Mouse (Mus musculus) NIH3T3 (cell line): ENCODE results near the gene Tmem132e.

Source experiments
- DNase-seq: peaks from one replicate; pipeline ENCODE4 v3.0.0-alpha.2; 2012; ENCODE audit warnings: low read depth

Gene Tmem132e

DNA sequence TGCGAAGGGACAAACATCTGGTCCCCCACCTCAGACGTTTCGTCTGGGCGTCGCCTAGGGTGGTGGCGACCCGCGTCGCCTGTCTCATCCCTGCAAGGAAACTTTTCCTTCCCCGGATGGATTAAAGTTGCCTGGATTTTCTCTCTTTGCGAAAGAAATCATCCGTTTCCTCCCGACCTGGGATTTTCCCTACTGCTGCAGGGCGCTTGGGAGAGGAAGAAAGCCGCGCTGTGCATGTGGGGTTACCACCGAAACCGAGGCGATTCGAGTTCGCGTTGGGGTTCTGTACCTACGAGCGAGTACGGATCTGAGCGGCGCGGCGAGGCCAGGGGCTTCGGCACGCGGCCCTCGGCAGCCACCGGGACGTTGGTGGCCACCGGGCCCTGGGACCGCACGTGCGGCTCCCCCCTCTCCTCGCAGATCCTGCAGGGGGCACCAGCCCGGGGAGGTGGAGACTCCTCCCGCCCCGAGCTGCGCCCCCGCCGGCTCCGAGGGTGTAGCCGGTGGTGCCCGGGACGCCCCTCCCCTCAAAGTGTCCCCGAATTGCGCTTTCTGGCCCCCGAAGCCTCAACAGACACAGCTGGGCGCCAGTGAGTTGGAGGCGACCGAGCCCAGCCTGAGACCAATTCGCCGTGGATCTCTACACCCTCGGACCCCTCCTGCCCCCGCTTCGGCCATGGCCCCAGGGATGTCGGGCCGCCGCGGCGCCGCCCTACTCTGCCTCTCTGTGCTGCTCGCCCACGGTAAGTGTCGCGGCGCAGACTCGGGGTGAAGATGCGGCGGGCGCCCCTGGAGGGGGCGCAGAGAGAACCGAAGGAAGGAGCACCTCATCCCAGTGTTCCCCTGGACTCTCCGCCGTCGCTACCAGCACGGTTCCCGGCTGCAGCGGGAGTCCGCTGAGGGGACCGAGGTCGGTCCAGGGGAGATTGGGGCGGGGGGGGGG, at the start of gene Tmem132e:
Gene Tmem132e, plus strand, starts transcription at position 530 of the 943 bp plus-strand sequence.
- DNase-seq = no peak

- no peak for DNase-seq
Observed at GRCm38 (mm10) chr11:82339921-82340401, 48.7 kb upstream of the Tmem132e start.

DNA sequence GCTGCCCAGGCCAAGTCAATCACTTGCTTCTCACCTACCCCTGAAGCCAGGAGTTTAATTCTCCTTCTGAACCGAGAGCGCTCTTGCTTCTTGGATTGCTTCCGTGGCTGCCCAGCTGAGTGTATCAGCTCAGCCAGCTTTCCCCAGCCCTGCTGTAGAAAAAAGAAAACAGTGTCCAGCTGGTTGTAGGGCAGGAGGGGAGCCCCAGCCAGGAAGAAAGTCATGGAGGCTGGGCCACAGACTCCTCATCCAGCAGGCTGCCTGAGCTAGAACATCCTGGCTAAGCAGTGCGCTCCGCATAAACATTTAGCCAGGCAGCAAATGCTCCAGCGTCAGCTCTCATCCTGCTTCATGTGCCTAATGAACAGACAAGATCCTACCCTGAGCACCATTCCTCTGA, 48.3 kb upstream of the Tmem132e start:
- DNase-seq = no peak

DNA sequence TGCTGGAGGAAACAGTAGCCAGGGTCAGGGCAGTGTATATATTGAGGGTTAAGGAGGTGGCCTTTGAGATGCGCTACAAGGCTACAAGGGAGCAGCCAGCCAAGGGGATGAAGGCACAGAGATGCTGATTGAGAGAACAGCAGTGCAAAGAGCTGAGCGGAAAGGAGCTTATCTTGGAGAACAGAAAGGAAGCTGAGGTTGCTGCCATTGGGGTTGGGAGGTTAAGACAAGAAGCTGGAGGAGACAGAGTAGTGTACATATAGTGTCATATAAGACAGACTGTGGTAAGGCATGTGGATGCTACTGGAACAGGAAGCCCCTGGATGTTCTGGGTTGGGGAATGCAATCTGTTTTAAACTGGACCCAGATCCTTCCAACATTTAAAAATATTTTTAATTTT, 47.8 kb upstream of the Tmem132e start:
- DNase-seq = no peak

- no peak for DNase-seq
Observed at GRCm38 (mm10) chr11:82351039-82351438, 37.7 kb upstream of the Tmem132e start.

GRCm38 (mm10) chr11:82370151-82370550, 18.5 kb upstream of the Tmem132e start:
- DNase-seq = no peak

- peak; percentile 73 for DNase-seq
Observed at GRCm38 (mm10) chr11:82371577-82371976, 17.1 kb upstream of the Tmem132e start.

- no peak for DNase-seq
Observed at GRCm38 (mm10) chr11:82380606-82381202, 8.0 kb upstream of the Tmem132e start.

DNA sequence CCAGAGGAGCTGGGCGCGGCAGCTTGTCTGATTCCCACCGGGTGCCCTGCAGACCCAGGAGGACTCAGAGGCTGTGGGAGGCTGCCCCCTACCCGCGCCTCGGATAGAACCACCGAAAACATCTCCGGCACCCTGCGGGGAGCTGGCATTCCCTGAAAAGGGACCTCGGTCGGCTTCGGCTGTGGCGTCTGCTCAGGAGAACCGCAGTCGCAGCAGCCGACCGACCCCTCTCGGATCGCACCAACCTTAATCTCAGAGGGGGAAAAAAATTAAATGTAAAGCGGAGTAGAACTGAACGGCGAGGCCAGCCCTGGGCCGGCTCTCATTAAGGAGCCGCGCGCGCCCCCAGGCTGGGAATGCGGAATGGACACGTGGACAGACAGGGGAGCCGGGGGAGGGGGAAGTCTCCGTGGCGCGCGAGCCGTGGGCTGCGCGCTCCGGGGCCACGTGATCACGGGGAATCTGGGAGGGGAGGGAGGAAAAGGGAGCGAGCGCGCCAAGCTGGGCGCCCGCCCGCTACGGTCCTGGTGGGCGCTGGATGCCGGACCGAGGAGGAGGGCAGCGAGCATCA, 1.6 kb upstream of the Tmem132e start:
- no peak for DNase-seq

GRCm38 (mm10) chr11:82387711-82388341, 874 bp upstream of the Tmem132e start:
- DNase-seq = no peak

DNA sequence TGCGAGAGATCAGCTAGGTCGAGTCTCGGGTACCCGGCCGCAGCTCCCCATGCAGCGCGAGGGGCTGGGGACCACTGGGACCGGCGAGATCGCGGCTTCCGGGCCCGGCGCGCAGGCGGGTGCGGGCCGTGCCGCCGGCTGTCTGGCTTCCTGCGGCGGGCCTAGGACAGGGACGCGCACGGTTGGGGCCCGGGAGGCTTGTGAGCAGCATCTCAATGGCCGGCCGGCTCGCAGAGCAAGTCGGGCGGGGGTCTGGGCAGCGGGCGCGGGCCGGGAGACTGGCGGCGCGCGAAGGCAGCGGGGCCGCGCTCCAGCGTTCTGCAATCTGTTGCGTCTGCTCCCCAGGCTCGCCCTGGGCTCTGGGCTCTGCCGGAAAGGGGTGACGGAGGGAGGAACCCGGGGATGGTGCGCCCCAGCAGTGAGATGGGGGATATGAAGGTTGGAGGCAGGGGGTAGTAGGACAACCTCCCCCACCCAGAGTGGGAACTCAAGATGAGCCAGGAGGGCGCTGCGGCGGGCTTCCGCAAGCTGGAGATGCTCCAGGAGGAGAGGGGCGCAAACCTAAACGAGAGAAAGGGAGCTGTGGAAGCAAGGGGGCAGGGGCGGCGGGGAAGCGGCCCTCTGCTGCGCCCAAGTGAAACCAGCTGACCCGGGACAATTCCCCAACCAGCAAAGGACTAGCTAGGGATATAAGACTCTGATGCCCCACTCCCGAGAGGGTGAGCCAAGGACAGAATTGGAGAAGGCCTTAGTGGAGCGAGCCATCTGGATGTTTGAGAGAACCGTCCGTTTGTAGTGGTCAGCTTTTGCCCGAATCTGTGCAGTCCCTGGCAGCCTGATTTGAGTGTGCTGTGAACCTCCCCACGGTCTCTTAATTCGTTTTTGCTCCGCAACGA, 944 bp downstream of the Tmem132e start:
- no peak for DNase-seq

- no peak for DNase-seq
Observed at GRCm38 (mm10) chr11:82392341-82392740, 3.6 kb downstream of the Tmem132e start.

DNA sequence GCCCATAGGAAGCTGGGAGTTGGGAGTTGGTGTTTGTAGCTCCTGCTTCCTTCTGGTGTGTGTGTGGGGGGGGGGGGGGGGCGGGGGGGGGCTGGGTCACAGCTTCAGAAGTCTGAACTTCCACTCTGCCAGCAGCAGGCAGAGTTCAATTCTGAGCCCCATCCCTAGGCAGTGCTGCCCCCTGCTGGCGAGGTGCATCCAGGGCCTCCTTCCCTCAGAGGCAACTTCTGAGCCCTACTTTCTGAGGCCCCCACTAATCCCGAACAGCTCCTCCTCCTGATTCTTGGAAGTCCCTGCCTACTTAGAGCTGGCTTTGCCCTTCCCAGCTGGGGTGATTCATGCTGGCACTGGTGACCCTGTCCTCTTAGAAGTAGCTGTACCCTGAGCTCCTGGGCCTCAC, 10.9 kb downstream of the Tmem132e start:
- peak; percentile 25 for DNase-seq

DNA sequence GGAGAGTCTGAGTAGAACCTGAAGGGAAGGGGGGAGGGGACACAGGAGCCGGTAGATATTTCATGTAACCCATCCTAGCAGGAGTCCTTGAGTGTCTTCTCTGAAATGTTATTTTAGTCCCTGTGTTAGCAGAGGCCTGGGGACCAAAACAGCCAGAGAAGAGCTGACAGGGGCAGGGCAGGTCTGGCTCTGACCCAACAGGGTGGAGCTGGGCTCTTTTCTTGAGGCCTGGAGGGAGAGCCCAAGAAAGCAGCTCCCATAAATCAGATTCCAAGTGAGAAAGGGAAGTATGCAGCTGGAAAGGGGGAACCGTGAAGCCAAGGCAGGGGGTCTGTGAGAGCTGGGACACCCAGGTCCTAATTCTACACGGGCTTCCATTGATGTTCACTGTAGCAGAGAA, 16.9 kb downstream of the Tmem132e start:
- DNase-seq = no peak

GRCm38 (mm10) chr11:82406358-82407221, 17.9 kb downstream of the Tmem132e start:
- no peak for DNase-seq

GRCm38 (mm10) chr11:82412496-82412895, 23.8 kb downstream of the Tmem132e start:
- DNase-seq = no peak

- DNase-seq = no peak
Observed at GRCm38 (mm10) chr11:82418337-82419041, 29.8 kb downstream of the Tmem132e start.

GRCm38 (mm10) chr11:82421909-82422308, 33.2 kb downstream of the Tmem132e start:
- DNase-seq = no peak

DNA sequence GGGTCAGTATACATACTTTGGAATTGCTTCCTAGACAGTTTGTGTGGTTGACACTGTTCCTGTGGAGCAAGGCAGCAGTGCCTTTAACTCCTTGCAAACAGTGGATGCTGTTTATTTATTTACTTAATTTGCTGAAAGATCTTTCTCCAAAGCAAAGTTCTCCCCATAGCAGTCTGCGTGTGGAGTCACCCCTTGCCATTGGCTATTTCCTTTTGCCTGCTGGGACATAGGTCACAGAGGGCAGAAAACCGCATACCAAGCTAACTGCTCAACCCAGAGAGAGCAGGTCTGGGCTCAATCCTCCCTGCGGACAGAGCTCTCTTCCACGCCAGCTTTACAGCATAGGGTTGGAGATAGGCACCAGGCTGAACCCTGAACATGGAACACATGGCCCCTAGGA, 34.8 kb downstream of the Tmem132e start:
- DNase-seq = no peak

- DNase-seq = no peak
Observed at GRCm38 (mm10) chr11:82428801-82429200, 40.1 kb downstream of the Tmem132e start.
